Mouse (Mus musculus) forebrain, postnatal 0 days (tissue): ENCODE measurements at regions not wholly inside any gene's neighbourhood (a gene's known extent, or its start where the extent isn't known, plus 50 kb on each side); places are given as distances from the start of the nearest gene placed in this dataset.

Source experiments
- ATAC-seq: fragments of 200-750 bp; cut with Nextera tagmentation; 2 replicates; pipeline ENCODE4 v1.8.0; 2017; ENCODE audit warnings: mild to moderate bottlenecking, moderate library complexity
- DNase-seq: peaks from one replicate; pipeline ENCODE4 v3.0.0-alpha.2; 2015
- H3K27ac ChIP-seq: fragments of 300-500 bp; sonication (generic); 2 replicates; pipeline ENCODE4 v1.5.1; 2014; ENCODE audit warnings: low read depth, mild to moderate bottlenecking, antibody characterized with exemption, low read length, moderate library complexity, mixed read lengths
- H3K27me3 ChIP-seq: fragments of 300-500 bp; sonication (generic); 2 replicates; pipeline ENCODE4 v1.6.1; 2014; ENCODE audit warnings: mild to moderate bottlenecking, low read length, mixed read lengths; ENCODE audit not compliant: insufficient read depth
- H3K36me3 ChIP-seq: fragments of 300-500 bp; sonication (generic); 2 replicates; pipeline ENCODE4 v1.6.1; 2014; ENCODE audit warnings: mild to moderate bottlenecking, moderate library complexity; ENCODE audit not compliant: insufficient read depth
- H3K4me1 ChIP-seq: fragments of 300-500 bp; sonication (generic); 2 replicates; pipeline ENCODE4 v1.6.1; 2014; ENCODE audit warnings: antibody characterized with exemption; ENCODE audit not compliant: insufficient read depth
- H3K4me2 ChIP-seq: fragments of 300-500 bp; sonication (generic); 2 replicates; pipeline ENCODE4 v1.6.1; 2014; ENCODE audit warnings: low read depth, mild to moderate bottlenecking, moderate library complexity
- H3K4me3 ChIP-seq: fragments of 300-500 bp; sonication (generic); 2 replicates; pipeline ENCODE4 v1.5.1; 2014; ENCODE audit warnings: low read depth, low read length, mixed read lengths
- H3K9ac ChIP-seq: fragments of 300-500 bp; sonication (generic); 2 replicates; pipeline ENCODE4 v1.6.1; 2014; ENCODE audit warnings: mild to moderate bottlenecking
- H3K9me3 ChIP-seq: fragments of 300-500 bp; sonication (generic); 2 replicates; pipeline ENCODE4 v1.6.1; 2016; ENCODE audit warnings: low read length
- CTCF ChIP-seq: sonication (generic); IDR thresholded peaks from 2 replicates; pipeline ENCODE4 v1.5.1; 2016; ENCODE audit warnings: antibody characterized with exemption, control low read depth, low read depth
- WGBS: fragments of 180-500 bp; shearing (Covaris S2); extraction: QIAGEN DNeasy Blood & Tissue Kit; methylation state at CpG from one replicate; pipeline ENCODE4 v1.1.7; 2014; 5-methylcytosine and 5-hydroxymethylcytosine counted together

DNA sequence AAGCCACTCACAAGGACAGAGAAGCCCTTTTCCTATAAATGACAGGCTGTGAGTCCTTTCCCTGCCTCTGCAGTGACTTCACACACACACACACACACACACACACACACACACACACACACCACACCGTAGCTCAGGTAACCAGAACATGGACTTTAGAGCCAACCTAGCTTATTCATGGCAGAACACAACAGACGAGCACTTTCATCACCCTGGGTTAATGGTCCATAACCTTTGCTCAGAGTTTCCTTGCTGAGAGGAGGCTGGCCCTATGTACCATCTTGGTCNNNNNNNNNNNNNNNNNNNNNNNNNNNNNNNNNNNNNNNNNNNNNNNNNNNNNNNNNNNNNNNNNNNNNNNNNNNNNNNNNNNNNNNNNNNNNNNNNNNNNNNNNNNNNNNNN lies 2391.6 kb upstream of the 5930422O12Rik start:
- no peak for TF ChIP-seq CTCF

More for the DNA sequence above, 2391.6 kb upstream of the 5930422O12Rik start:
- no peak overlapping the region for H3K4me2 ChIP-seq
- no peak for ATAC-seq
- no peak for DNase-seq
- no peak overlapping the region for H3K9ac ChIP-seq
- no peaks in the 10 kb centered on the region for H3K36me3 ChIP-seq
- no peak overlapping the region for H3K27ac ChIP-seq
- no peaks in the 10 kb centered on the region for H3K27me3 ChIP-seq
- H3K9me3 ChIP-seq: no peaks in the 10 kb centered on the region
- H3K4me3 ChIP-seq: no peak overlapping the region
- WGBS: 78% methylated on average over 2 of the region's 2 CpGs
- H3K4me1 ChIP-seq: 0 out of 2 replicates have a peak, but pooled peaks cover 2% of the 10 kb centered on the region
